Mouse (Mus musculus) kidney, postnatal 0 days (tissue): Measurements from ENCODE around the gene Ttyh3. TPM values are rescaled to one million over a fixed set of nuclear protein-coding genes. Genes with fewer than 3 reads are reported as not detected.

Experiments
- ATAC-seq: fragments of 200-750 bp; cut with Nextera tagmentation; replicated peaks from 2 replicates; pipeline ENCODE4 v1.8.0; 2017; ENCODE audit warnings: low read depth, moderate number of reproducible peaks, moderate TSS enrichment, moderate library complexity; ENCODE audit not compliant: low FRiP score
- DNase-seq: peaks from one replicate; pipeline ENCODE4 v3.0.0-alpha.2; 2016; ENCODE audit warnings: low spot score
- H3K27ac ChIP-seq: fragments of 300-500 bp; sonication (generic); 2 replicates; pipeline ENCODE4 v1.5.1; 2014; ENCODE audit warnings: mild to moderate bottlenecking
- H3K27me3 ChIP-seq: fragments of 300-500 bp; sonication (generic); 2 replicates; pipeline ENCODE4 v1.6.1; 2014; ENCODE audit warnings: low read length, mixed read lengths; ENCODE audit not compliant: insufficient read depth
- H3K36me3 ChIP-seq: fragments of 300-500 bp; sonication (generic); 2 replicates; pipeline ENCODE4 v1.6.1; 2014; ENCODE audit warnings: low read length, mixed read lengths; ENCODE audit not compliant: insufficient read depth
- H3K4me1 ChIP-seq: fragments of 300-500 bp; sonication (generic); replicated peaks from 2 replicates; pipeline ENCODE4 v1.6.1; 2014; ENCODE audit warnings: antibody characterized with exemption, low read length, mixed read lengths; ENCODE audit not compliant: insufficient read depth
- H3K4me2 ChIP-seq: fragments of 300-500 bp; sonication (generic); 2 replicates; pipeline ENCODE4 v1.6.1; 2014; ENCODE audit warnings: mild to moderate bottlenecking, low read length, moderate library complexity, mixed read lengths
- H3K4me3 ChIP-seq: fragments of 300-500 bp; sonication (generic); replicated peaks from 2 replicates; pipeline ENCODE4 v1.5.1; 2014; ENCODE audit warnings: low read depth, low read length
- H3K9ac ChIP-seq: fragments of 300-500 bp; sonication (generic); 2 replicates; pipeline ENCODE4 v1.6.1; 2014; ENCODE audit warnings: low read depth, low read length
- H3K9me3 ChIP-seq: fragments of 300-500 bp; sonication (generic); replicated peaks from 2 replicates; pipeline ENCODE4 v1.6.1; 2016; ENCODE audit warnings: low read length, inconsistent platforms, mixed read lengths
- CTCF ChIP-seq: IDR thresholded peaks from 2 replicates; pipeline ENCODE4 v1.5.1; 2016; ENCODE audit warnings: antibody characterized with exemption, low read depth, mild to moderate bottlenecking, moderate library complexity
- WGBS: fragments of 180-500 bp; shearing (Covaris S2); extraction: QIAGEN DNeasy Blood & Tissue Kit; methylation state at CpG from one replicate; pipeline ENCODE4 v1.1.7; 2014; 5-methylcytosine and 5-hydroxymethylcytosine counted together
- polyA plus RNA-seq: library from polyadenylated mRNA; unstranded; fragments of >200 nt; fragmentation: Nextera tagmentation; extraction: Ambion mirVana; gene quantifications from 2 replicates; pipeline ENCODE4 v1.2.1, GENCODE M21; 2015

Ttyh3 gene
- polyA plus RNA-seq, 1 experiment from 2014 or later = 25.3 TPM

DNA sequence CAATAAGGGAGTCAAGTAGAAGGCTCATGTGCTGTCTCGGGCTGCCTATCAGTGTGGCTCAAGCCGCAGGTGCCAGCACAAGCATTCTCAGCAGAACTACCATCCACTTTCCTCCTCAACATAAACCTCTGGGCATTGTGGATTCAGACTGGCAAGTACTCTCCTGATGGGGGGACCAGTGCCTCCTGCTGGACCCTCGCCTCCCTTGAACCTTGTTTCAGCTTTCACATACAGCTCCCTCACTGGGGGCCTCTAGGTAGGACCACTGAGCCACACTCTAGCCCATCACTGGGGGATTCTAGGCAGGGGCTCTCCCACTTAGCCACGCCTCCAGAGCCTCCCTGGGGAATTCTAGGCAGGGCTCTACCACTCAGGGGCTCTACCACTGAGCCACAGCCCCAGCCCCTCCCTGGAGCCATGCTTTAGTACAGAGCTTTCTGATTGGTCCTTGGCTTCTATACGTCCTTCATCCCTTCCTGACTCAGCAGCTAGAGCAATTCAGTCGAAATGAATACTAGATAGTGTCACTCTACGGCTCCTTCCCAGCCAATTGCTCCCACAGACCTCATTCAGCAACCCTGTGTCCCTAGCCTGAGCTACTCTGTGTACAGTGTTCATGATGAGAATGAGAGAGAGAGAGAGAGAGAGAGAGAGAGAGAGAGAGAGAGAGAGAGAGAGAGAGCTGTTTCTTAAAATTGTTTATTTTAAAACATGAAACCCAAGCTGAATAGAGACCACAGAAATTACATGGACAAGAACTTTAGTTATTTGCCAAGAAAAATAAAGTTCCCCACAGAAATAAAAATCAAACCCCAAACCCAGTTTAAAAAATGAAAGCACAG lies 28.7 kb downstream of the Ttyh3 start:
- peaks cover 16% of the 10 kb centered on the region for H3K36me3 ChIP-seq
- no peak overlapping the region for H3K4me3 ChIP-seq
- WGBS = 56% methylated on average over 7 of the region's 7 CpGs
- DNase-seq (no peak), ATAC-seq (0 out of 2 replicates have a peak, but pooled peaks have one; percentile 5)
- no peaks in the 10 kb centered on the region for H3K9me3 ChIP-seq
- H3K9ac ChIP-seq = no peak overlapping the region
- no peak overlapping the region for H3K4me2 ChIP-seq
- H3K27me3 ChIP-seq = no peaks in the 10 kb centered on the region
- no peak; the same call in 1 of the 2 replicates for TF ChIP-seq CTCF
- no peak overlapping the region for H3K27ac ChIP-seq
- H3K4me1 ChIP-seq = no peaks in the 10 kb centered on the region

DNA sequence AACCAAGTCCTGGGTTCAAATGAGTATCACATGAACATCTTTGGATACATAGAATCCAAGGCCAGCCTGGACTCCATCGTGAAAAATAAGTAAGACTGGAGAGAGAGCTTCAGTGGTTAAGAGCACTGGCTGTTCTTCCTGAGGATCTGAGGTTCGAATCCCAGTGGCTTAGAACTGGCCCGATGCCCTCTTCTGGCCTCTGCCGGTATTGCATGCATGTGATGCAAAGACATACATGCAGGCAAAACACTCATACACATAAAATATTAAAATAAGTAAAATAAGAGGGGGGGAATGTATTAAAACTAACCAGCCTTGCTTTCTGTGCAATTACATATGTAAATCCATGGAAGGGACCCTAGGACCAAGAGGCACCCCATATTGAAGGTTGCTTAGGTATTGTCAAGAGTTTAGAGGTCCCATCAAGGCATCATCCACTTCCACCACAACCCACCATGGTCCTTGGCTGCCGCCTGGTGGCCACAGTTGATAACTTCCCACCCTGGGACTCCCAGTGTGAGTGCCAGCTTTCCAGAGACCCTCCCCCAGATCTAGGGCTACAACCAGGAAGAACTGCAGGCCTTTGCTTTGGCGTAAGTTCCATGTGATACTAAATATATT lies 29.6 kb downstream of the Ttyh3 start:
- Histone ChIP-seq H3K9ac (no peak overlapping the region), H3K27ac (no peak overlapping the region), H3K36me3 (peaks cover 12% of the 10 kb centered on the region), H3K4me3 (no peak overlapping the region), H3K4me1 (no peaks in the 10 kb centered on the region), H3K27me3 (no peaks in the 10 kb centered on the region), H3K9me3 (no peaks in the 10 kb centered on the region), H3K4me2 (no peak overlapping the region)
- DNase-seq (peak; percentile 91), ATAC-seq (0 out of 2 replicates have a peak, but pooled peaks have one; percentile 18)
- peak; percentile 88 for TF ChIP-seq CTCF
- 23% methylated on average over 6 of the region's 6 CpGs for WGBS

DNA sequence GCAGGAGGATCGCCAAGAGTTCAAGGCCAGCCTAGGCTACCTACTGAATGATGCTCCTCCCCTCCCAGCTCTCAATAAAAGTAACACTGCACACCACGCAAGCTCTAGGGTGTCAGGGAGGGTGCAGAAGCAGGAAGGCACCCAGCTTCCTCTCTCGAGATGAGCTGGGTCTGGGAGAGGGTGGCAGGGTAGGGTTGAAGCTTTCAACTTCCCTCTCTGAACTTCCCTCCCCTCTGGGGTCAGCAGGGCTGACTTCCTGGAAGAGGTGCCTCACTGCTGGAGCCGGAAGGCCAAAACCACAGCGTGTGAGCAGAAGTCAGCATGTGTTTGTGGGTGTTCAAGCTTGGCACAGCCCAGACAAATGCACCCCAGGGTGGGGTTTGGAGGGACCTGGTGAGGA lies 31.1 kb downstream of the Ttyh3 start:
- Histone ChIP-seq H3K4me2 (no peak overlapping the region), H3K36me3 (peaks cover 23% of the 10 kb centered on the region), H3K9me3 (no peaks in the 10 kb centered on the region), H3K27ac (no peak overlapping the region), H3K4me1 (no peaks in the 10 kb centered on the region), H3K27me3 (no peaks in the 10 kb centered on the region), H3K9ac (no peak overlapping the region), H3K4me3 (no peak overlapping the region)
- TF ChIP-seq CTCF = no peak
- no peak for ATAC-seq
- 76% methylated on average over 5 of the region's 5 CpGs for WGBS
- no peak for DNase-seq

DNA sequence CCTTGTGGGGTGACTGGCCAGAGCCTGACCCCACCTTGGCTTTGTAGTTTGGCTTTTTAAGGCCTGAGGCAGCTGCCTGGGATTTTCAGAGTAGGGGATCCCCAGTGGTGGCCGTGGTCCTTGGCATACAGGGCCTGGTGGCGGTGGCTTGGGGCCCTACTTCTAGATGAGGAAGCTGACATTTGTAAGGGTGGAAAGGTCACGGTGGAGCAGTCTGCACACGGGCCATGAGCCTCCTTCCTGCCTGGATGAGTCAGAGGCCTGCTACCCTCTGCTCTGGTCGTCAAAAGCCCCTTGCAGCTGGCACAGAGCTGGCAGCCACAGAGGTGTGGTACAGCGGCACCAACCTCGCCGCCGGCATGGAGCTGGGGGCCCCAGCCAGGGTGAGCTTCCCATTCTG lies 32.1 kb downstream of the Ttyh3 start:
- Histone ChIP-seq H3K9me3 (no peaks in the 10 kb centered on the region), H3K36me3 (peaks cover 23% of the 10 kb centered on the region), H3K4me1 (peaks cover 6% of the 10 kb centered on the region), H3K4me3 (no peak overlapping the region), H3K27me3 (no peaks in the 10 kb centered on the region), H3K27ac (no peak overlapping the region), H3K4me2 (no peak overlapping the region), H3K9ac (peak overlapping the region; percentile 27; the same call in 1 of the 2 replicates)
- DNase-seq (no peak), ATAC-seq (no peak)
- 52% methylated on average over 9 of the region's 9 CpGs for WGBS
- no peak for TF ChIP-seq CTCF

DNA sequence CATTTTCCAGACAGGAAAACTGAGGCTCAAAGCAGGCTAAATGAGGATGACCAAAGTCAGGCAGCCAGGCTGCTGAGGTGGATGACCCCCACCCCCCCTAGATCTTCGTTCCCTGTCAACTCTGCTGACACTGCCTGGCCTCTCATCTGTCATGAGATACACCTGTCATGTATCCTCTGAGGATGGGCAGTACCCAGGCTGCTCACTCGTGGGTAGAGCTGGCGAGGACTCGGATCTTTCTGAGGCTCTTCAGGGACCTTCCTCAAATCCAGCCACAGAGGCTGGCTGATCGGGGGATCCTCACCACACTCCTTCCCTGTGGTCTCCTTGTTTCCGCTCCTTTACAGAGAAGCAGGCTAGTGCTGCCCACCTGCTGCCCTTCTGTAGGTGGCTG lies 32.7 kb downstream of the Ttyh3 start:
- Histone ChIP-seq H3K9ac (no peak overlapping the region), H3K36me3 (peaks cover 23% of the 10 kb centered on the region), H3K4me1 (peaks cover 12% of the 10 kb centered on the region), H3K27ac (no peak overlapping the region), H3K4me3 (no peak overlapping the region), H3K27me3 (no peaks in the 10 kb centered on the region), H3K9me3 (no peaks in the 10 kb centered on the region), H3K4me2 (no peak overlapping the region)
- ATAC-seq = no peak
- WGBS = 79% methylated on average over 6 of the region's 6 CpGs
- DNase-seq = no peak
- TF ChIP-seq CTCF = no peak

DNA sequence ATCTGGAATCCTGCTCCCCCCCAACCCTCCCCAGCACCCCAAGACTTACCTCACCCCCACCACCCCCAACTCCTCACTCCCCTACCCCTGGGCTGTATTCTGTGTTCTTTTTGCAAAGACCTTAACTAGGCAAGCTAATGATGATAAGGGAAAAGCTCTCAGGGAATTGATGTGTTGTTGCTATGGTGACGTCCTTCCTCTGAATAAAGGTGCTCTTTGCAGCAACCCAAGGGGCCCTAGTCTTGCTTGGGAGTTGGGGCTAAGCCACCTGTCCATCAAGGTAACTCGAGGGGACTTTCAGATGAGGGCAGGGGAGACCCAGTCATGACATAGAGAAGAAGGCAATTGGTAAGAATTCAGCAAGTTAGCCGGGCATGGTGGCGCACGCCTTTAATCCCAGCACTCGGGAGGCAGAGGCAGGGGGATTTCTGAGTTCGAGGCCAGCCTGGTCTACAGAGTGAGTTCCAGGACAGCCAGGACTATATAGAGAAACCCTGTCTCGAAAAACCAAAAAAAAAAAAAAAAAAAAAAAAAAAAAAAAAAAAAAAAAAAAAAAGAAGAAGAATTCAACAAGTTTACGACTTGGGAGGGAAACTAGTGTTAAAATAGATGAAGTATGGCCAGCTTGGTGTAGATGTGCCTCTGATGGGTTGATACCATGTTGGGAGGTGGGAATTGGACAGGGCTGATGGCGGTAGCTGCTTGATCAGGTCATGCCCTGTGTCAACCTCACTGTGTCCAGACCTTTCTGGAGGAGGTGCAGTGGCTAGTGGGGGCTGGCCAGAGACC lies 33.3 kb downstream of the Ttyh3 start:
- peaks cover 23% of the 10 kb centered on the region for H3K36me3 ChIP-seq
- TF ChIP-seq CTCF = no peak
- H3K9ac ChIP-seq = no peak overlapping the region
- no peak overlapping the region for H3K4me3 ChIP-seq
- no peak overlapping the region for H3K4me2 ChIP-seq
- peaks cover 18% of the 10 kb centered on the region for H3K4me1 ChIP-seq
- no peak overlapping the region for H3K27ac ChIP-seq
- 74% methylated on average over 10 of the region's 10 CpGs for WGBS
- no peaks in the 10 kb centered on the region for H3K9me3 ChIP-seq
- ATAC-seq (no peak), DNase-seq (no peak)
- no peaks in the 10 kb centered on the region for H3K27me3 ChIP-seq
